Mouse (Mus musculus) embryo, embryonic 11.5 days (tissue): Measurements from ENCODE around the gene Nadk.
"Not testable (repeated sequence)": the region's sequence is repeated elsewhere in the genome, so short reads cannot be mapped to it uniquely, and the experiment has no call there.

Source experiments
- DNase-seq: peaks from one replicate; pipeline ENCODE4 v3.0.0-alpha.2; 2012; ENCODE audit warnings: low read depth, low spot score

Gene Nadk

DNA sequence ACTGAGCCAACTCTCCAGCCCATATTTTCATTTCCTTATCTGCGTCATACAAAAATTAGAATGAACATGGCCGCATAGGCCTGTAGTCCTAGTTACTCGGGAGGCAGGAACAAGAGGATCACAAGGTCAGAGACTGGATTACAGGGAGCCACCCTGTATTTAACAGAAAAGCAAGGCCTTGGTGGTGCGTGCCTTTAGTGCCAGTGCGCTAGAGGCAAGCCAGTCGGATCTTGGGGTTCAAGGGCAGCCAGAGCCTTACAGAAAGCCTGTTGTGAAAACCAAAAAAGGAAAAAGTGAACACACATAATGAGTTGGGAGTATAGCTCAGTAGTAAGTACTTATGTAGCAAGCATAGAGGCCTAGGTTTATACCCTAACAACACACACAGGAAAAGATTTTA is 7.6 kb downstream of the Nadk start:
- no peak for DNase-seq

DNA sequence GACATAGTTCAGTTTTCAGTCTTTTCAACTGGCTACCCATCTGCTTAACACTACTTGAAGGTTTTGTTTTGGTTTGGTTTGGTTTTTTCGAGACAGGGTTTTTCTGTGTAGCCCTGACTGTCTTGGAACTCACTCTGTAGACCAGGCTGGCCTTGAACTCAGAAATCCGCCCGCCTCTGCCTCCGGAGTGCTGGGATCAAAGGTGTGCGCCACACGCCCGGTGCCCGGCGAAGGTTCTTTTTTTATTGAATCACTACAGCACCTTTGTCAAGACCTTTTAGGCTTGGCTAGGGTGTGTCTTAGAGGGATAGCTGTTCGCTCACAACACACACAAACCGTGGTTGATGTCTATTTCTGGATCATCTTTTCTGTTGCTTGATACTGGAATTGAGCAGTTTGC is 8.1 kb downstream of the Nadk start:
- DNase-seq, result not testable (repeated sequence)

DNA sequence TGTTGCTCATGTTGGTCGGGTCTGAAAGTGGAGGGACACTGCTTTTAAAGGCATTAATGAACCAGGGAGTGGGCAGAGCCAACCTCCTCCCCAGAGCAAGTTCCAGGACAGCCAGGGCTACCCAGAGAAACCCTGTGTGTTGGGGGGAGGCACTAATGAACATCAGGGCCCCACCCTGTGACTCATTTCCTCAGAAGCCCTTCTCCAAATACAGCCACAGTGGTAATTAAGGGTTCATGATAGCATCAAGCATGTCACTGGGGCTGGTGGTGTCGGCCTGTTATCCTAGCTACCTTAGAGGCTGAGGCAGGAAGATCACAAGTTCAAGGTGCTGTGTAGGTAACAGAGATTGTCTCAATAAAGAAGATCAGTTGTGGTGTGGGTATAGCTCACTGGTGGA is 9.3 kb downstream of the Nadk start:
- DNase-seq, result no peak

DNA sequence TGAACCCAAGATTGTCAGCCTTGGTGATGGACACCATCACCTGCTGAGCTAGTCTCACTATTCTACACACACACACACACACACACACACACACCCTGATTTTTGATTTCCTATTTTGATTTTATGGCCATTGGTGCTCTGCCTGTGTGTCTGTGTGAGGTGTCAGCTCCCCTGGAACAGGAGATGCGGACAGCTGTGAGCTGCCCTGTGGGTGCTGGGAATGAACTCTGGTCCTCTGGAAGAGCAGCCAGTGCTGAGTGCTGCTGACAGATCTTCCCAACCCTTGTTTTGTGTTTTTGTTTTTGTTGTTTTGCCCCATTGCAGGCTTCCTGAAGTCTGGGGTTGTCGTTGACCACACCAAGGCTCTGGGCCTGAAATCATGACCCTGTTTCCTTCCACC is 11.0 kb downstream of the Nadk start:
- no peak for DNase-seq

DNA sequence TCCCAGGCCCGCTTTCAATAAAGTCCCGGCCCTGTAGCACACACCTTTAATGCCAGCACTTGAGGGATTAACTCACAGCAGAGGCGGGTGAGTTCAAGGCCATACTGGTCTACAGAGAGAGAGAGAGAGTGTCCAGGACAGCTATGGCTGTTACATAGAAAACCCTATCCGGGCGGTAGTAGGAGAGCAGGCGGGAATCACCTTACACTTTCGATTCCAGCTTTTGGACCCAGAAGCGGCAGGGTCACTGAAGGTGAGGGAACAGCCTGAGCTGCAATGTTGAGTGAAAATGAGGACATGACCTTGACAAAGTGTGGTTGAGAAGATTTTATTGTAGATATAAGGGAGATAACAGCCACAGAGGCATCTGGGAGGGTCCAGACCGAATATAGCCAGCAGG is 11.7 kb downstream of the Nadk start:
- no peak for DNase-seq

DNA sequence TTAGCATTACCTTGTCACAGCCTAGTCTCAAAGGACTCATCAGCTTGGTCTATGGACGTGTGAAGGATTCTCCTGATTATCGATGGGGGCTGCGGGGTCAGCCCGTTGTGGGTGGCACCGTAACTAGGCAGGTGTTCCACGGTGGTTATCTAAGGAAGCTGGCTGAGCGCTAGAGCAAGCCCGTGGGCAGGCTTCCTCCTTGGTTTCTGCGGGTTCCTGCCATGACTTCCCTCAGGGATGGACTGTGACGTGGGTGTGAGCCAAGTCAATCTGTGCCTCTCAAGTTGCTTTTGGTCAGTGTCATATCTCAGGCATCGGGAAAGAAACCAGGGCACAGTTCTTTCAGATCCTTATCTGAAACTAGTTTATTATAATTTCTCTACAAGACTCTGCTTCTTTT is 12.8 kb downstream of the Nadk start:
- no peak for DNase-seq

DNA sequence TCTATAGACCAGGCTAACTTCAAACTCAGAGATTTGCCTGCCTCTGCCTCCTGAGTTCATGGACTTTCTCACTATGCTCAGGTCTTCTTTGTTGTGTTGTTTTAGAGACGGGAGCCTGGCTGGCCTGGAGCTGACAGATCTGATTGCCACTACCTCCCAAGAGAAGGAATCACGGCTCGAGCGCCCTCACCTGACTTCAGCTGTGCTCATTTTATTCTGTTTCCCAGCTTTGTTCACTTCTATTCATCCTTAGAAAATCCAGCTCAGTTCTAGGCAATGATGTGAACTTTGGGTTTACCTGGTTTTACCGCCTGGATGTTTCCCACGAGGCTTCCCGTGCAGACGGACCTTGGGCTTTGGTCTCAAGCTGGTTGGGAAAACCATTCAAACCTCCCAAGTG is 13.3 kb downstream of the Nadk start:
- DNase-seq, result no peak

DNA sequence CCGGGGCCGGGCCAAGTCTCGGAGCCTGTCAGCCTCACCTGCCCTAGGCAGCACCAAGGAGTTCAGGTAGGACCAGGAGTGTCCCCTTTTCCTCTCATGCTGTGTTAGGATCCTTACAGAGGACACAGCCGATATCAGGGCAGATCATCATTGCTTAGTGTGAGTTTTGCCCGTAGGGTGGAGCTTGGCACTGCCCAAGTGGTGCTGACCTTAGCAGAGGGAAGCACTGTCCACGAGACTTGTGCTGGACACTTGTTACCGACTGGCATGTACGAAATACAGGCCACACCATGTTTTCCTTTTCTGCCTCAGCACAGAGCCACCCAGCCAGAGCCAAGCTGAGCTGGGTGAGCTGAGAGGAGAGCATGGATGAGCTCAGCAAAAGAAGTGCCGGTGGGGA is 15.0 kb downstream of the Nadk start:
- no peak for DNase-seq

DNA sequence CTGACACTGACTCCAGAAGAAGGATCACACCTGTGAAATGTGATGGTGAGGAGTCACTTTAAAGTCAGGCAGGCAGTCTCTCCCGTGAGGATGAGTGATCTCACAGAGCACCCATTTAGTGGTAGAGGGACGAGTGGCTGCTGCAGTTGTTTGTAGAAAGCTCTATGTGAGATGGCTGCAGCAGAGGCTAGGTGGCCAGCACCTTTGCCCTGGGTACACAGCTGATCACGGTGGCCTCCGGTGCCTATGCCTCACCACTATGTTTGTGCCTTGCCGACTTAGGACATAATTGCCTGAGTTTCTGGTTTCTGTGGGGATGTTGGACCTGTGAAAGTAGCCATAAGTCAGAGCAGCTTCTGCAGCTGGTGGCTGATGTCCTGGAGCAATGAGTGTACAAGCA is 15.6 kb downstream of the Nadk start:
- DNase-seq, result no peak

DNA sequence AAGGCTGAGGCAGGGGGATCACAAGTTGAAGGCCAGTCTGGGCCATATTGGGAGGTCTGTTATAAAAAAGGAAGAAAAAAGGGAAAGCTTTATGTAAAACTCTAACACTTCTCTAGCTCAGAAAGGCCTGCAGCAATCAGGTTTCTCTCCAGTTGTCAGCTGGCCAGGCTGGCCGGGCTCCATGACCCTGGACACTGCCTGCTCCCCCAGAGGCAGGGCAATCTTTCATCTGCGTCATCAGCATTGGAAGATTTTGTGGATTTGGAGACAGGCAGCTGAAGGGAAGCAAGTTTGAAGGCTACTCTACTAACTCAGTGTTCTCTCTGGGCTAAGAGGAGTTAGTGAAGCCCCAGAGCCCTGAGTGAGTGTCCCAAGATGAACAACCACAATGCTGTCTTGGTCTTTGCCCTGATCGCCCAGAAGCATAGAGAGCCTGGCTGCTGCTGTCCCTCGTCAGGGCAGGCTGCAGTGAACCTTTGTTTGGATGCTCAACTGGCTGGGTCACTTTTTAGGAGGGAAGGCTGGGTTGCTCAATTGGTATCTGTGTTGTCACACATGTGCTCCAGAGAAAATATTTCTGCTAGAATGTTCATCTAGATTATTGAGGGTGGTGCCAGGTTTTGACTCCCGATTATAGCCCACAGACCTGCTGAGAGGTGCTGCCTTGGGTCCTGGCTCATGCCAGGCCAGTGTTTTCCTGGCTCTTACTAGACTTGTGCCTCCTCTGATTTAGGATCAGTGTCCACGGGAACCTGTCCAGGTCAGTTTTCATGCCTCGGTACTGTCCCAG is 16.4 kb downstream of the Nadk start:
- DNase-seq, result no peak

DNA sequence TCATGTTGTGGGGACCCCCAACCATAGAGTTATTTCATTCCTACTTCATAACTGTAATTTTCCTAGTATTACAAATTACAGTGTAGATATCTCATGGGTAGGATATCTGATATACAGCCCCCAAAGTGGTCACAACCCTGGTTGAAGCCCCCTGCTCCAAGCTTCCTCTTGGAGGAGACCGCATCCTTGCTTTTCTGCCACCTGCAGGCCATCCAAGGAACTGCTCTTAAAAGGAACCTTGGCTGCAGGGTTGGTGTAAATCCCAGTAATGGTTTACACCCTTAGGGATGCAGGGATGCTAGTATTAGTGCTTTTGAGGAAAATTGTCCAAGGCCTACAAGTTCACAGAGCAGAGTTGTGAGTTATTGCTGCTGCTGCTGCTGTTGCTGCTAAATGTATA is 18.2 kb downstream of the Nadk start:
- peak; percentile 41 for DNase-seq

DNA sequence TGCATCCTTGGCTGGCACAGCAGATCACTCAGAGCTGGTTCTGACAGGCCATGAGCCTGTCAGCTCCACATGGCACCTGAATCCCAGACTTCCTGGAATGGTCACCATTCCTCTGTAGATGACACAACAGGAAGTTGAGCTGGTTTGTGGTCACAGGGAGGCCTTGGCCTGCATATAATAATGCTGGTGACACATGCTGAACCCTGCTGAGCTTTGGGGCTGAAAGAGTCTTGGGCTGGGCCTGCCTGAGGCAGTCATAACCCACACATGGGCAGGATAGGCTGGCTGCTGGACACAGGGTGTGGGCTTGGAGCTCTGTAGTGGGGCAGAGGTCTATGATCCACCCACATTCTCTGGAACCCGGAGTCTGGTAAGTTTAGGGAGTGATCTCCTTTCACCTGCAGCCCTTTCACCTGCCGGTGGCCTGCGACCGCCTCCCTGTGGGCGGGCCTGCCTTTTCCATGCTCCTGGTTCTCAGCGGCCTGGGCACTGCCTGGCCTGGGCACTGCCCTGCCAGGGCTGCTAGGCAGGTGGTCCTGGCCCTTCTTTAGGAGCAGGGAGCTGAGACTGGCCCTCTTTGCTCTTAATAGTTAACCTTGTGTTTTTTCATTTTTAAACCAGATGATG is 20.2 kb downstream of the Nadk start:
- DNase-seq, result no peak

DNA sequence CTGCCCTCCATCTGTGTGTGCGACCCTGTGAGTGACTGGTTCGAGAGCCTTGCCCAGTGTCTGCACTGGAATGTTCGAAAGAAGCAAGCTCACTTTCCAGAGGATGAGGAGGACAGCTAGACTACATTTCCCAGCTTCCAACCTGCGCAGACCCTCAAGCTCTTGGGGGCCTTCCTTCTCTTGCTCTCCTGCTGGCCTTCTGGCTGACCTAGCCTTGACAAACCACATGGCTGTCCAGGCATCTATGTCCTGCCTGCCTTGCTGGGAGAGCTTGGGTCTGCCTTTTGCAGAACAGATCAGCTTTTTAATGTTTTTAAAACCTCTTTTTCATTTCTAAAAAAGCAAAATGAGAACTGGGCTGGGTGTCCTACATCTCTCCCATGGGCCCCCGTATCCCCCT is 27.2 kb downstream of the Nadk start:
- no peak for DNase-seq

DNA sequence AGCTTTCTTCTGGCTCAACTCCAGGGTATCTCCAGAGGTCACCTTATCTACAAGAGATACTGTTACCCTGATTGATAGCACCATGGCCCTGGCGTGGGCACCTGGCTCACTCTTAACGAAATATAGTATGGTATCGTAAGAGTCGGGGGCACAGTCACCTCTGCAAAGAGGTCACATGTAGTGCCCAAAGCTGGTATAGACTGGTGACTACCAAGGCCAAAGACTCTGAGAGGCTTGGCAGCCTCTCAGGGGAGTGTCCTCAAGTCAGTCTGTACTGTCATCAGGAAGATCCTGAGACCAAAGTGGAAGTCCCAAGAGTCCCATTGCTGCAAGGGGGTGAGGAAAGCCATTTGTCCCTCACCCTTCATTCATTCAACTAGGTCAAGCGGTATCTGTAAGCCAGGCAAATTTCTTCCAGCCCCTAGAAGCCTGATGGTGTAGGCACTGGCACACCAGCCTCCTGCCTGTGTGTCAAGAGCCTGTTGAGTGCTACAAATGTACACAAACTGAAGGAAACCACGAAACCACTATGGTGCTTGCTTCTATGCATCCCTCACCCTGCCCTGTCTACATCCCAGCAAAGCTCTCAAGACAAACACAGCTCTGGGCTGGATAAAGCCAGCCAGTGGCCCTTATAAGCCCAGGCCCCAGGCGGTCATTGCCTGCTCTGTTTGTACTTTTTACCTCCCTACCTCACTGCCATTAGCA is 29.0 kb downstream of the Nadk start:
- no peak for DNase-seq

DNA sequence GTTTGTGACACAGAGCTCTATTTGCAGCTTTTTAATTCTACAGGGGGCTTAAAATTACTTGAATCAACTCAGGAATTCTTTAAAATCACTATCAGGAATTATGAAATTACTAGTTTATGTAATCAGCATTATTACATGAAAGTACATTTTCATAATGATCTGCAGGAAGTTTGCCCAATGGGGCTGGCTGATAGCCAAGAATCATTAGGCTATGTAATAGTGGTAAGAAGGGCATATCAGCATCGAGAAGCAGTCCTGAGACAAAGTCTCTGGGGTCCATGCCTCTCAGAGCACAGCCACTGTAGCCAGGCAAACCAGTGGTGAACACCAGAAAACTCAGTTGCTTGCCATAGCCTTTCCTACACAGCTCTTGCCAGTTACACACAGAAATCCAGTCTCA is 31.6 kb downstream of the Nadk start:
- DNase-seq, result no peak

DNA sequence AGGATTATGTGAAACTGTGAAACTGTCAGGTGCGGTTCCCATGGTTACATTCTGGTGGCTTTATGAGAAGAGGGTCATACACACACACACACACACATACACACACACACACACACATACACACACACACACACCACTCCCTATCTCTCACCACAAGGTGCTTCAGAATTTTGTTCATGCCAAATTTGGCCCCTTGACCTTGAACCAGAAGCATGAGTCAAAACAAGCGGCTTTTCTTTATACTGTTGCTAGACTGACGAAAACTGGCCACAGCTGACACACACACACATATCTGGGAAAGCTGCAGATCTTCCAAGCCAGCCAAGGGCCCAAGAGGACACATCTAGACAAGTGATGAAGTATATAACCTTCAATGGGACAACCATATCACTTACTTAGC is 33.6 kb downstream of the Nadk start:
- no peak for DNase-seq

DNA sequence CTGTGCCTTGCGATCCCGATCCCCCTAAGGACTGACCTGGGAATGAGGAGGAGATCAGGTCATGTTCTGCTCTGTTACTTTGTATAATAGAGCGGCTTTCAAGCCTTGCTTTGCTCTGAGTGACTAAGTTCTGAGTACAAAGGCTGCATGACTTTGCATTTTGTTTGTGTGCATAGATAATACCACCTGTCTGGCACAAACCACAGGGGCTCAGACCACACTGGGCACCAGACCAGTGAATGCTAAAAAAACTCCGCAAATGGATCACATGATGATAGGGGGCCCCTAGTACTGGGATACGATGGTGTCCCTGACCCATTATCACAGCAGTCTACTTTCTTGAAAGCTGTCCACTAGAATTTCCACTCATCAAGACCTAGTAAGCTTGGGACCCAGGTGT is 34.4 kb downstream of the Nadk start:
- DNase-seq, result no peak

DNA sequence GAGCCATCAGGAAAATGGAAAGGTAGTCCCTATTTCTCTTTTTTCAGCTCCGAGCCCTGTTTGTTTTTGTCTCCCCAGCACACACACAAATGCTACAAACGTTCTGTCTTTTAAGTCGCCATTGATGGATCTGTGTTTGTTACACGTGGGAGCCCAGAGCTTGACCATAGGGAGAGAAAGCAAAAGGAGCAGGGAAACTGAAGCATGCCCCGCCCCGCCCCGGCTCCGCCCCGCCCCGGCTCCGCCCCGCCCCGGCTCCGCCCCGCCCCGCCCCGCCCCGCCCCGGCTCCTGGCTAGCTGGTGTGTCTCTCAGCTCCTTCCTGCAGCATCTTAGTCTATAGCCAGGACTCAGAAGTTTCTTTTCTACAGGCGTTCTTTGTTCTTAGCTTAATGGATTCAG is 36.4 kb downstream of the Nadk start:
- no peak for DNase-seq

DNA sequence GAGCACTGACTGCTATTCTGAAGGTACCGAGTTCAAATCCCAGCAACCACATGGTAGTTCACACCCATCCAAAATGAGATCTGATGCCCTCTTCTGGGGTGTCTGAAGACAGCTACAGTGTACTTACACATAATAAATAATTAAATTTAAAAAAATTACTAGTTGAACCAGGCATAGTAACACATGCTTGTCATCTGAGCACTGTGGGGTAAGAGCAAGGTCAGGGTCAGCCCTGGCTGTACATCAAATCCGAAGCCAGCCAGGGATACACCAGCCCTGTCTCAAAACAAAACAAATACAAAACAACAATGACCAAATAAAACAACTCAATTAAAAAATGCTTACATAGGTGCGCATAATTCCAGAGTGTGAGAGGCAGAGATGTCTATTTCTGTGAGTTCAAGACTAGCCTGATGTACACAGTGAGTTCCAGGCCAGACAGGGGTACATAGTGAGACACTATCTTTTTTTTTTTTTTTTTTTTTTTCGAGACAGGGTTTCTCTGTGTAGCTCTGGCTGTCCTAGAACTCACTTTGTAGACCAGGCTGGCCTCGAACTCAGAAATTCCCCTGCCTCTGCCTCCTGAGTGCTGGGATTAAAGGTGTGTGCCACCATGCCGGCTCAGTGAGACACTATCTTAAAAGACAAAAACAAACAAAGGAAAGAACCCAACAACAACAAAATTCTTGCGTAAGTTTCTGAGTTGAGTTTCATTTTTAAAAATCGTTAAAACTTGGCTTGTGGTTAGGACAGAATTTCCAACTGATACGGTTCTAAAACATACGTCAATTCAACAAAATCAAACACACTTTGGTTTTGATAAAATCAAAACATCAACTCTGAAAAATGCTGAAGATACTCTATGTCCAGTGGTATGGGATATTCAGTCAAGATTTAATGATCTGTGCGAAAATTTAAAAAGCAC is 38.0 kb downstream of the Nadk start:
- DNase-seq, result no peak

DNA sequence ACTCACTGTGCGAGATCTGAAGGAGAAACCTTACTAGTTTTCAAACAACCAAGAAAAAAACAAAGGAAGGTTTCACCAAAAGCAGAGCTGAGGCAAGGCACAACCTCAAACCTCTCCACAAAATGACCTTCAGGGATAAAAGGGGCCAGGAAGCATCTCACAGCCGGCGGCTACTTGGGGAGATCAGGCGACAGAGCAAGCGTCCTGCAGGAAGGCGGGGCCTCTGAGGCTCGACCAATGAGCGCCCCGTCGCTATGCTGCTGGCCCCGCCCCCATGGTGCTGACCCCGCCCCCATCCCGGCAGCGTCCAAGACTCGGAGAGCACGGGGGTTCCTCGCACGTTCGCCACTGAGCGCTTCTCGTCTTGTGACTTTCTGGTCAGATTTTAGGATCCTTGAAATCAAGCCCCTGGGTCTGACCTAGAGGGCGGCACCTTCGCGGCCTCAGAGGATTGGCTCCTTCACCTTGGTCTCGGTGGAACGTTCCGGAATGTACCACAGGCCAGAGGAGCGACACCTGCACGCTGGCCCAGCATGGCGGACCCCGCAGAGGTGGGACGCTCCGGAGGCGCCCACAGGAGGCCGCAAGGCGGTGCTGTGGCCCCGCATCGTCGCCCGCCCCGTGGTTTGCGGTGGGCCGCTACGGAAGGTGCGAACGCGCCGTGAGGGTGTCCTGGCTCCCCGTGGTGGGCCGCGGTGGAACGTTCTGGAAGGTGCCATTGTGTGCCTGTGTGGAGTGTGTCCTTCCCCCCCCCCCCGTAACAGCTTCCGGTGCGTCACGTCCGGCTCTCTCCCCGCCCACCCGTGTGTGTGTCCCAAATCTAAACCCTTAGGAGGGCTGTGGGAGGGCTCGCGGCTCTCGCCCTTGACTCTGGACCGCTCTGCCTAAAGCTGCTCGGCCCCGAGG is 39.2 kb downstream of the Nadk start, which contains the start of gene Slc35e2:
TSS of gene Slc35e2 (plus strand) at position 326 of the 906 bp plus-strand sequence.
- DNase-seq, result peak; percentile 87

DNA sequence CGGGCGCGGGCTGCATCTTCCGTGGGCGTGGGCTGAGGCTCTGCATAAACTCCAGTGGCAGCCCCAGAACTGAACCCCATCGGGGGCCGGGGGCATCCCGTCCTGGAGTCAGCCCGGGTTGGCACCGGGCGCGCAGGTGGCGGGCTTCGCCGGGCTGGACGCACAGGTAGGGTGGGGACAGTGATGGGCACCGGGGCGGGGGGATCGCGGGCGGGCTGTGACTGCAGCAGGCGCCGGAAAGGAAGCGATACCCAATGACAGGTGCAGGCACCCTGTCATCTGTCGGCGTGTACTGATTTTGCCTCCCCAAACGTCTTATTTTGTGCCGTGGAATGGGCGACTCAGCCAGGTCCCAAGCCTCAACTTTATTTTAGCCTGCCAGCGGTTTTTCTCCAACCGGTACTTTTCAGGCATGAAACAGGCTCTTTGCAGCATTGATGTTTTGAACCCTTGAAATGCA is 39.8 kb downstream of the Nadk start:
- DNase-seq, result no peak
